Mouse (Mus musculus): ENCODE measurements around the gene Rxrb.

Rxrb gene

DNA sequence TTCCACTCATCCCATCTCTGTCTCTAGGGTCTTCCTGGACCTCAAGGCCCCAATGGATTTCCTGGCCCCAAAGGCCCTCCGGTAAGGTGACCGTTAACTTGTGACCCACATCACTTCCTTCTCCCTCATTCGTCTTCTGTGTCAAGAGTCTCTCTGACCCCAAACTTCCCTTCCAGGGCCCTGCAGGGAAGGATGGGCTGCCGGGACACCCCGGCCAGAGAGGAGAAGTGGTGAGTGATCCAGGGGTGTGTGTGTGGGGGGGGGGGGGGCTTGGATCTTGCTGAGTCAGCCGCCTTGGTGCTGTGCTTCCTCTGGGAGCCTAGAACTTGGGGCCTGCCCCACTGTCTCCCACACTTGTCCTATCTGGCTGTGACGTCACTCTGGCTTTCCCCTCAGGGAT is 25.6 kb downstream of the Rxrb start:
- no peak for DNase-seq (ENCODE audit: low spot score)

DNA sequence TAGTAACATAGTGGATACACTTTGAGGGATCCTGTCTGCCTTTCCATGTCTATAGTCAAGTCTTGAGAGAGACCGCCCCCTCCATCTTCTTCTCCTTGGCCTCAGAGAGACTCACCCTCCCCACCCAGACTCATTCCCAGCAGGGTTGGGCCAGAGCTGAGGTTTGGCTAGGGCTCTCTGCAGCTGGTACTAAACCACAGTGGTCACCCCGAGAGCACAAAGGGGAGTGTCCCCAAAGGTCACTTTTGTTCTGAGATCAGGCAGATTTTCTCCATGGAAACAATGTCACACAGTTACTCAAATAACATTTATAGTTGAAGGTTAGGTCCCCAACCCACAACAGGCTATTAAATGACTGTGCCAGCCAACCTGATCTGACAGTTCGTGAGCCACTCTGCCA is 37.3 kb downstream of the Rxrb start:
- DNase-seq (ENCODE audit: low spot score): no peak

DNA sequence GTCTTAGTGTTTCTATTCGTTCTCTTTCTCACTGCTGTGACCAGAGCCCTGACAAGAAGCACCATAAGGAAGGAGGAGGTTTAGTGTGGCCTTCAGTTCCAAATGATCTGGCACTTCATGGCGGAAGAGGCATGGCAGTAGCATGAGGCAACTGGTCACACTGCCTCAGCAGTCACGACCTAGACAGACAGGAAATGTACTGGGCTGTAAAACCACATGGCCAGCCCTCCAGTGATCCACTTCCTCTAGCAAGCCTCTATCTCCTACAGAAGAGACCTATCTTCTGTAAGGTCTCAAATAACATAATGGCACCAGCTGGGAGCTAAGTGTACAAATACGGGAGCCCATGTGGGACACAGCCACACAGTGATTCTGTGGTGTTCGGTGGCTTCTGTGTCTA is 40.5 kb downstream of the Rxrb start:
- no peak for DNase-seq (ENCODE audit: low spot score)

DNA sequence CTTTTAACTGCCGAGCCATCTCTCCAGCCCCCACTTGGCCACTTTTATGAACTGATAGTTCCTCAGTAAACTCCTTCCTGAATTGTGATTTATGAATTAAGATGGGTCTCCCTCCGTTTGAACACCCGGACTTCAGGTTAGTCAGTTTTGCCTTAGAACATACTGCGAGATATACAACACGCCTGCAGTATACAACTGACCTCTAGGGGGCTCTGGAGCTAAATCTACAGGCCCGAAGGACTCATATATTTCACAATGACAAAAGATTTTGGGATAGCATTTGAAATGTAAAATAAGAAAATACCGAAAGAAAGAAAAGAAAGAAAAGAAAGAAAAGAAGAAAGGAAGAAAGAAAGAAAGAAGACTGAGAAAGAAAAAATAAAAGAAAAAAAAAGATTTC is 43.7 kb downstream of the Rxrb start:
- peak; percentile 68 for DNase-seq (ENCODE audit: low spot score)

DNA sequence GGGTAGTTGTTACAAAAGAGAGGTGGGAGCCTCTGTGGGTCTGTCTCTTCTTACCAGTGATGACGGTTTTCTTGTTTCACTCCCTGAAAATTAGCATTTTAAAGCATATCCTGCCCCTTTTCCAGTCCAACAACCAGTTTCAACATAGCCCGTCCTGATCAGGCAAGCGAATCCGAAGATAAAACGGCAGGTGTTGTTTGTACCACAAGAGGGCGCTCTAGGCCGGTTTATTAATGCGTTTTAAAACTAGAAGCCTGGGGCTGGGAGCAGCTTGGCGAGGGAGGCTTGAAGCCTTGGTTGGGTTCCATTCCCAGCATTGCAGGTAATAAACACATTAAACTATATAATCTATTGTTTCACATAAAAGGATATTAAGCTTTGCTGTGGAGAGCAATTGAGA is 45.9 kb downstream of the Rxrb start:
- peak; percentile 80 for DNase-seq (ENCODE audit: low spot score)

DNA sequence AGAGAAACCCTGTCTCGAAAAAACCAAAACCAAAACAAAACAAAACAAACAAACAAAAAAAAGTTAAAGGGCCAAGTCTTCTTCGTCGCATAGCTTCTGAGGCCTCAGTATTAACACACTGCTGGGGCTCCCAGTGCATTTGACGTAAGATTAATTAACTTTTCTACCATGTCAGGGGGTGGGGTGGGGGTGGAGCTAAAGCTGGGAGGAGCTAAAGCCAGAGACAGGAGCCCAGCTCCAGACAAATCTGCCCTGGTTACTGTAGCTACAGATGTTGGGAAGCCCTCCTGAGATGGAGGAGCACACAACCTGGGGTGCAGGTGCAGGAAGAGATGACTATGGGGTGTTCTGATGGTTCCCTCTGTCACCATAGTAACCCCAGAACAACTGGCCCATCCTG is 46.5 kb downstream of the Rxrb start:
- no peak for DNase-seq (ENCODE audit: low spot score)

DNA sequence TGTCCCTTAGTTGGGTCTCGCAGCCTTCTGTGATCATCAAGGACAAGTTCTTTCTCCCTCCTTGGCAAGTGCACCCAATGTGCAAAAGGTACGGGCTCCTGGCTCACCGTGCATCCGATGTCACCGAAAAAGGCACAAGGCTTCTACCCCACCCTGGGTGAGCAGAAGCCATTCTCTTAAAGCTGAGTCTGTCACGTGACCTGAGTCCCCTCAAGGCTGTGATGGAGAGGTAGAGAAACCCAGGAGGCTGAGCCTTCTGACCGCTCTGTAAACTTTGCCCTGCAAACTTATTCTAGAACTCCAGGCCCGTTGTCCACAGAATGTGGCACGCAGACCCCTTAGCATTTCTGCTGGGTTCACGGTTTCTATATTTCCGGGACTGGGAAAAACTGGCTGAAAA is 47.4 kb downstream of the Rxrb start:
- DNase-seq (ENCODE audit: low spot score): no peak

DNA sequence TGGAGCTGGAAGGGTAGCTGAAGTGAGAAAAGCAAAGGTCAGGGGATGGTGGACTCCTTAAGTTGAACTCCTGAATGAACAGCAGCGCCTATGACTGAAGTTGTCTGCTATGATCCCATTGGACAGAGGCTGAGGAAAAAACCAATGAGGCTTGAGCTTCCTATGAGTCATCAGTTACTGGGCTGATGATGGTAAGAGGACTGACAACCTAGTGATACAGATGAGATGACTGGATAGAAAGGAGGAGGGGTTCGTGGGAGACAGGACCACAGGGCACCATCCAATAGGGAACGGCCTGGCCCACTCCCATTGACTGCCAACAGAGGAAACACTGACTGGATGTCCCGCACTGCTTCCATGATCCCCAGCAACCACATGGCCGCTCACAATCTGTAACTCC is 48.0 kb downstream of the Rxrb start:
- DNase-seq (ENCODE audit: low spot score): peak; percentile 43

DNA sequence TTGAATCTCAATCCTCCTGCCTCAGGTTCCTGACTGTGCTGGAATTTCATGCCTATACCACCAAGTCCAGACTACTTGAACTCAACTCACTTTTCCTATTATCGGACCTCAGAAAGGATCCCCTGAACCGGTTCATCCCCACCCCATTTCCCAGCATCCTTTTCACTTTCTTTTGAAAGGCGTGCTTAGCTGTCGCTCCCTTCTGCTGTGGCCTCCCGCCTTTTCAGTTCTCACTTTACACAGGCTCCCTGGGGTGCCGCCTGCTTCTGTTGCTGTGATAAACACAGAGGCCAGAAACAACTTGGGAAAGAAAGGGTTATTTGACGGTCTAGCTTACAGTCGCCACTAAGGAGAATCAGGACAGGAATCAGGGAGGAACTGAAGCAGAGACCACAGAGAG is 51.5 kb downstream of the Rxrb start:
- no peak for DNase-seq (ENCODE audit: low spot score)

DNA sequence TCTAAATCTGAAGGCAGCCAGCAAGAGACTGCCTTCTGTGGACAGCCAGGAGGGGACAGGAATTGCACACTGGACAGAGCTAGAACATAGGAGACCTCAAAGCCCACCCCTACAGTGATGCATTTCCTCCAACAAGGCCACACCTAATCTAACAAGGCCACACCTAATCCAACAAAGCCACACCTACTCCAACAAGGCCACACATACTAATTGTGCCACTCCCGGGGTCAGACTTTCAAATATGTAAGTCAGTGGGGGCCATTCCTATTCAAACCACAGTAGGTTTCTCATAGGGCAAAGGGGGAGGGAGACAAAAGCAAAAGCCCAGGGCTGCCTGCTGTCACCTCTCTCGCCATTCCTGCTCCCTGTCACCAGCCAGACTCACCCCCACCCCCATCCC is 55.8 kb downstream of the Rxrb start:
- no peak for DNase-seq (ENCODE audit: low spot score)
